Mouse (Mus musculus) midbrain, embryonic 14.5 days (tissue): ENCODE measurements around the gene Cir1. TPM values are rescaled to one million over a fixed set of nuclear protein-coding genes. Genes with fewer than 3 reads are reported as not detected.

Experiments
- ATAC-seq: fragments of 200-750 bp; cut with Nextera tagmentation; 2 replicates; pipeline ENCODE4 v1.8.0; 2017; ENCODE audit warnings: moderate number of reproducible peaks, moderate library complexity; ENCODE audit not compliant: low FRiP score, low TSS enrichment
- DNase-seq: peaks from one replicate; pipeline ENCODE4 v3.0.0-alpha.2; 2015
- H3K27ac ChIP-seq: fragments of 300-500 bp; sonication (generic); replicated peaks from 2 replicates; pipeline ENCODE4 v1.5.1; 2014; ENCODE audit warnings: mild to moderate bottlenecking, low read depth, low read length, moderate library complexity
- H3K27me3 ChIP-seq: fragments of 300-500 bp; sonication (generic); 2 replicates; pipeline ENCODE4 v1.6.1; 2014; ENCODE audit warnings: low read length, control low read depth, mixed read lengths; ENCODE audit not compliant: control insufficient read depth, insufficient read depth
- H3K36me3 ChIP-seq: fragments of 300-500 bp; sonication (generic); 2 replicates; pipeline ENCODE4 v1.6.1; 2014; ENCODE audit warnings: low read length, control low read depth; ENCODE audit not compliant: control insufficient read depth, insufficient read depth
- H3K4me1 ChIP-seq: fragments of 300-500 bp; sonication (generic); 2 replicates; pipeline ENCODE4 v1.6.1; 2014; ENCODE audit warnings: mild to moderate bottlenecking, antibody characterized with exemption, low read length, control low read depth; ENCODE audit not compliant: control insufficient read depth, insufficient read depth
- H3K4me2 ChIP-seq: fragments of 300-500 bp; sonication (generic); 2 replicates; pipeline ENCODE4 v1.6.1; 2014; ENCODE audit warnings: mild to moderate bottlenecking, low read length, moderate library complexity
- H3K4me3 ChIP-seq: fragments of 300-500 bp; sonication (generic); replicated peaks from 2 replicates; pipeline ENCODE4 v1.5.1; 2014; ENCODE audit warnings: low read depth, low read length
- H3K9ac ChIP-seq: fragments of 300-500 bp; sonication (generic); replicated peaks from 2 replicates; pipeline ENCODE4 v1.6.1; 2014; ENCODE audit warnings: mild to moderate bottlenecking, low read length, moderate library complexity
- H3K9me3 ChIP-seq: fragments of 300-500 bp; sonication (generic); 2 replicates; pipeline ENCODE4 v1.6.1; 2016; ENCODE audit warnings: low read length, control low read depth, mixed read lengths; ENCODE audit not compliant: control insufficient read depth
- WGBS: fragments of 180-500 bp; shearing (Covaris S2); extraction: QIAGEN DNeasy Blood & Tissue Kit; methylation state at CpG from one replicate; pipeline ENCODE4 v1.1.7; 2014; 5-methylcytosine and 5-hydroxymethylcytosine counted together
- polyA plus RNA-seq: library from polyadenylated mRNA; unstranded; fragments of >200 nt; fragmentation: Nextera tagmentation; extraction: Ambion mirVana; gene quantifications from 2 replicates; pipeline ENCODE4 v1.2.1, GENCODE M21; 2014

Cir1 gene
- polyA plus RNA-seq, 1 experiment from 2014 or later = 30.1 TPM

- H3K4me1 ChIP-seq = peaks cover 18% of the 10 kb centered on the region
- ATAC-seq = peak; percentile 74; the same call in 1 of the 2 replicates
- H3K27ac ChIP-seq = peak overlapping the region; percentile 73
- no peak overlapping the region; the same call in 1 of the 2 replicates for H3K9ac ChIP-seq
- H3K36me3 ChIP-seq = no peaks in the 10 kb centered on the region
- peak overlapping the region; percentile 43 for H3K4me2 ChIP-seq
- DNase-seq = peak; percentile 97
- under 1% methylated on average over 20 of the region's 20 CpGs for WGBS
- peaks cover 64% of the 10 kb centered on the region for H3K27me3 ChIP-seq
- no peaks in the 10 kb centered on the region for H3K9me3 ChIP-seq
- H3K4me3 ChIP-seq = peak overlapping the region; percentile 20
Observed at GRCm38 (mm10) chr2:73278131-73278854, 34.2 kb downstream of the Cir1 start.

GRCm38 (mm10) chr2:73277709-73278075 is 34.8 kb downstream of the Cir1 start:
- Histone ChIP-seq H3K9me3 (no peaks in the 10 kb centered on the region), H3K4me2 (peak overlapping the region; percentile 40), H3K9ac (peak overlapping the region; percentile 30; the same call in 1 of the 2 replicates), H3K4me3 (peak overlapping the region; percentile 20), H3K27ac (peak overlapping the region; percentile 60), H3K27me3 (peaks cover 69% of the 10 kb centered on the region), H3K36me3 (no peaks in the 10 kb centered on the region), H3K4me1 (peaks cover 21% of the 10 kb centered on the region)
- no peak for ATAC-seq
- peak; percentile 37 for DNase-seq
- under 1% methylated on average over 18 of the region's 18 CpGs for WGBS

- DNase-seq (peak; percentile 57), ATAC-seq (no peak)
- peaks cover 69% of the 10 kb centered on the region for H3K27me3 ChIP-seq
- peak overlapping the region; percentile 30; the same call in 1 of the 2 replicates for H3K9ac ChIP-seq
- WGBS = under 1% methylated on average over 38 of the region's 38 CpGs
- H3K4me3 ChIP-seq = peak overlapping the region; percentile 20
- H3K9me3 ChIP-seq = no peaks in the 10 kb centered on the region
- peak overlapping the region; percentile 40 for H3K4me2 ChIP-seq
- H3K27ac ChIP-seq = peak overlapping the region; percentile 60
- H3K4me1 ChIP-seq = peaks cover 21% of the 10 kb centered on the region
- H3K36me3 ChIP-seq = no peaks in the 10 kb centered on the region
Observed at GRCm38 (mm10) chr2:73277021-73277708, 35.3 kb downstream of the Cir1 start.

- Histone ChIP-seq H3K9ac (no peak overlapping the region; the same call in 1 of the 2 replicates), H3K4me1 (peaks cover 21% of the 10 kb centered on the region), H3K36me3 (no peaks in the 10 kb centered on the region), H3K9me3 (no peaks in the 10 kb centered on the region), H3K4me3 (peak overlapping the region; percentile 4), H3K27ac (peak overlapping the region; percentile 13; the same call in 1 of the 2 replicates), H3K27me3 (peaks cover 69% of the 10 kb centered on the region), H3K4me2 (no peak overlapping the region)
- no peak for ATAC-seq
- 0% methylated on average over 6 of the region's 6 CpGs for WGBS
- peak; percentile 63 for DNase-seq
Observed at GRCm38 (mm10) chr2:73276141-73276571, 36.3 kb downstream of the Cir1 start.

DNA sequence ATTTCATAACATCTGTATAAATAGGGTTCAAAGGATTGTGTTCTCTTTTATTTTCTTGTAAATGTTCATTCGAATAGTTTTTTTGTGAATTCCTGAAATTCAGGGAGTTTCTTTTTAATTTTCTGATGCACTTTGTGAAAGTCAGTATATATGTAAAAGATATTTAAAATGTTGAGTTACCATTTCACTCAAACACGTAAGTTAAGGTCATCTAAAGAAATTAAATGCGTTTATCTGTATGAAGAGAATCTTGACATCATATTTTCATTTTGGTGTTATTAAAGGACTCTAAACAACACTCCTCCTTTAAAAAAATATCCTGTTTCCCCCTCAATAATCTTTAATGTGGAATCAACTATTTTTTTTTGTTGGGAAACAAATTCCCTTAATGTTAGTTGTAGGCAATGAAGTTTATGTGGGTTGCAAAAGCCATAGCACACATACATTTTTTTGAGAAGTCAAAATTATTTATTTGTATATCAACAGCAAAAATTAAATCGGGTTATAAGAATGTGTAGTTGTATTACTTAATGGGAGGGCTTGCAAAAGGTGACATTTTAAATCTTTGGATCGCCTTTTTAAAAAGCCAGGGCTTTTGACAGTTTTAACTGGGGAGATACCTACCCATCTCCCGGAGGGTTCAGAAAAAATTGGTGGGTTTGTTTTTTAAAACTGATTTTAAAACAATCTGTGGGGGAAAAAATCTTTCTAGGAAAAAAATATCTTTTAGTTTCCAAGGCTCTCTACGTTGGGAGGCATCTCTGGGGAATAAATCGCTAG is 37.0 kb downstream of the Cir1 start:
- Histone ChIP-seq H3K9ac (0 out of 2 replicates have a peak overlapping the region, but pooled peaks have one; percentile 16), H3K4me3 (peak overlapping the region; percentile 4), H3K9me3 (no peaks in the 10 kb centered on the region), H3K27me3 (peaks cover 69% of the 10 kb centered on the region), H3K4me1 (peaks cover 21% of the 10 kb centered on the region), H3K27ac (0 out of 2 replicates have a peak overlapping the region, but pooled peaks have one; percentile 13), H3K4me2 (no peak overlapping the region), H3K36me3 (no peaks in the 10 kb centered on the region)
- WGBS = 9% methylated on average over 8 of the region's 8 CpGs
- DNase-seq = peak; percentile 23
- ATAC-seq = no peak

DNA sequence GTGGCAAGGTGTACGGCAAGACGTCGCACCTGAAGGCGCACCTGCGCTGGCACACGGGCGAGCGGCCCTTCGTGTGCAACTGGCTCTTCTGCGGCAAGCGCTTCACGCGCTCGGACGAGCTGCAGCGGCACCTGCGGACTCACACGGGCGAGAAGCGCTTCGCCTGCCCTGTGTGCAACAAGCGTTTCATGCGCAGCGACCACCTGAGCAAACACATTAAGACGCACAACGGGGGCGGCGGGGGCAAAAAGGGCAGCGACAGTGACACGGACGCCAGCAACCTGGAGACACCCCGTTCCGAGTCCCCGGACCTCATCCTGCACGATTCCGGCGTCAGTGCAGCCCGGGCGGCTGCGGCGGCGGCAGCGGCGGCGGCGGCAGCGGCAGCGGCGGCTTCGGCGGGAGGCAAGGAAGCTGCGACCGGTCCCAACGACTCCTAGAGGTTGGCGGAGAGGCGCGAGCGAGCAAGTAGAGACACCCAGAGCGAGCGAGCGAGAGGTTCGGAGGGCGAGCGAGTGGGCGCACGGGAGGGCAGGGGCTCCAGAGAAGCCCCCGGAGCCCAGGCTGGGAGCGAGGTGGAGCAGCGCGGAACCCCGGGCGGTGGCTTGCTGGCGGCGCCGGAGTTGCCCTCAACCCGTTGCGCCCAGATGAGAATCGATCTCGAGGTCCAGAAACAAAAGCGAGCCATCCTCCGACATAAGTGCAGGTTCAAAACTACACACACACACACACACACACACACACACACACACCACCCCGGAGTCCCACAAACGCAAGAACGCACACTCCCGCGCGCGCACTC is 38.2 kb downstream of the Cir1 start:
- Histone ChIP-seq H3K9ac (peak overlapping the region; percentile 49), H3K4me3 (peak overlapping the region; percentile 37), H3K36me3 (no peaks in the 10 kb centered on the region), H3K4me1 (peaks cover 21% of the 10 kb centered on the region), H3K9me3 (no peaks in the 10 kb centered on the region), H3K27me3 (peaks cover 76% of the 10 kb centered on the region), H3K4me2 (peak overlapping the region; percentile 54), H3K27ac (peak overlapping the region; percentile 61)
- ATAC-seq = 0 out of 2 replicates have a peak, but pooled peaks have one; percentile 7
- WGBS = under 1% methylated on average over 88 of the region's 88 CpGs
- peak; percentile 73 for DNase-seq

- WGBS = 0% methylated on average over 102 of the region's 110 CpGs
- peaks cover 15% of the 10 kb centered on the region for H3K4me1 ChIP-seq
- peaks cover 75% of the 10 kb centered on the region for H3K27me3 ChIP-seq
- no peaks in the 10 kb centered on the region for H3K9me3 ChIP-seq
- 0 out of 2 replicates have a peak, but pooled peaks have one; percentile 25 for ATAC-seq
- peak; percentile 53 for DNase-seq
- peak overlapping the region; percentile 54 for H3K4me2 ChIP-seq
- no peaks in the 10 kb centered on the region for H3K36me3 ChIP-seq
- H3K27ac ChIP-seq = peak overlapping the region; percentile 61
- H3K4me3 ChIP-seq = peak overlapping the region; percentile 37
- H3K9ac ChIP-seq = peak overlapping the region; percentile 49
Observed at GRCm38 (mm10) chr2:73273249-73274118, 39.0 kb downstream of the Cir1 start.
